Mouse (Mus musculus) megakaryocyte, embryonic 14.5 days (primary cell): ENCODE data around the gene Asic1.

Source experiments
- FLI1 ChIP-seq: IDR thresholded peaks from 2 replicates; pipeline ENCODE4 v1.6.1; 2012; ENCODE audit warnings: low read length, inconsistent platforms, mixed read lengths
- GATA1 ChIP-seq: IDR thresholded peaks from 3 replicates; pipeline ENCODE4 v1.6.1; 2012; ENCODE audit warnings: mixed read lengths, low read length, inconsistent platforms, borderline replicate concordance

DNA sequence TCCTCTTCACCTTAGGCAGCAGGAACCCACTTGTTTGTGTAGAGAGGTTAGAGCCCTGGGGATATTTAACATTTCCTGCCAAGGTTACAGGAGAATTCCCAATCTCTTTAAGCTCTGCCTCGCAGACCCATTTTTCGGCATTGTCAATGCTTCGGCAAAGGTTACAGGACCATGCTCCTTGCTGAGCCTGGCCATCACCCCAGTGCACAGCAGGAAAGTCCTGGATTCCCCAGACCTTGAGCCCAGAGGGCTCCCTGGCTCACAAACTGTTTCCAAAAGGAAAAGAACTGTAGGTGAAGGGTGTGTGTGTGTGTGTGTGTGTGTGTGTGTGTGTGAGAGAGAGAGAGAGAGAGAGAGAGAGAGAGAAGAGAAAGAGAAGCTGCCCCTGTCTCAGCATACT, 4.7 kb downstream of the Asic1 start:
- no peak for TF ChIP-seq GATA1
- TF ChIP-seq FLI1: no peak
